Mouse (Mus musculus) megakaryocyte-erythroid progenitor cell, adult 5-6 weeks (primary cell): ENCODE data around the gene Gm20696. TPM values are rescaled to one million over a fixed set of nuclear protein-coding genes. Genes with fewer than 3 reads are reported as not detected.

Experiments
- ATAC-seq: replicated peaks from 2 replicates; pipeline ENCODE4 v1.8.0; 2016; ENCODE audit warnings: mild to moderate bottlenecking, inconsistent platforms; ENCODE audit not compliant: severe bottlenecking, poor library complexity, low FRiP score, low TSS enrichment
- total RNA-seq, 2 experiments: library from RNA; stranded (forward) in 1 of 2; stranded (reverse) in 1 of 2; fragments of 200-1000, 215-1000 nt in 1 of 2; fragments of >200 nt in 1 of 2; fragmentation: Nextera tagmentation in 1 of 2; gene quantifications; 2 replicates each; pipeline ENCODE4 v1.2.3; 2014 to 2017

Gene Gm20696
- total RNA-seq, 2 experiments from 2014 or later: 0.94 to 5.7 TPM

- no peak for ATAC-seq
Observed at GRCm38 (mm10) chr6:99328146-99328545, 338.5 kb downstream of the Gm20696 start.

- ATAC-seq: no peak
Observed at GRCm38 (mm10) chr6:99327721-99328120, 338.9 kb downstream of the Gm20696 start.

GRCm38 (mm10) chr6:99325881-99326280 lies 340.7 kb downstream of the Gm20696 start:
- ATAC-seq: no peak

- no peak for ATAC-seq
Observed at GRCm38 (mm10) chr6:99325461-99325860, 341.1 kb downstream of the Gm20696 start.

- ATAC-seq: no peak
Observed at GRCm38 (mm10) chr6:99322132-99322904, 344.3 kb downstream of the Gm20696 start.

- no peak for ATAC-seq
Observed at GRCm38 (mm10) chr6:99320444-99320843, 346.2 kb downstream of the Gm20696 start.

- no peak for ATAC-seq
Observed at GRCm38 (mm10) chr6:99319415-99320405, 346.9 kb downstream of the Gm20696 start.

GRCm38 (mm10) chr6:99314746-99315145 lies 351.9 kb downstream of the Gm20696 start:
- no peak for ATAC-seq

- ATAC-seq: no peak
Observed at GRCm38 (mm10) chr6:99310529-99310928, 356.1 kb downstream of the Gm20696 start.

GRCm38 (mm10) chr6:99310171-99310500 lies 356.5 kb downstream of the Gm20696 start:
- no peak for ATAC-seq

GRCm38 (mm10) chr6:99309466-99310170 lies 357.0 kb downstream of the Gm20696 start:
- no peak for ATAC-seq

- no peak for ATAC-seq
Observed at GRCm38 (mm10) chr6:99305751-99306150, 360.8 kb downstream of the Gm20696 start.

- ATAC-seq: no peak
Observed at GRCm38 (mm10) chr6:99305236-99305635, 361.4 kb downstream of the Gm20696 start.

- ATAC-seq: no peak
Observed at GRCm38 (mm10) chr6:99302662-99303435, 363.7 kb downstream of the Gm20696 start.

- ATAC-seq: no peak
Observed at GRCm38 (mm10) chr6:99301923-99302322, 364.7 kb downstream of the Gm20696 start.

- no peak for ATAC-seq
Observed at GRCm38 (mm10) chr6:99300235-99300634, 366.4 kb downstream of the Gm20696 start.

- ATAC-seq: no peak
Observed at GRCm38 (mm10) chr6:99299196-99299595, 367.4 kb downstream of the Gm20696 start.

GRCm38 (mm10) chr6:99297535-99297934 lies 369.1 kb downstream of the Gm20696 start:
- ATAC-seq: no peak

- ATAC-seq: no peak
Observed at GRCm38 (mm10) chr6:99295495-99295894, 371.1 kb downstream of the Gm20696 start.
